In the genomic region with DNA sequence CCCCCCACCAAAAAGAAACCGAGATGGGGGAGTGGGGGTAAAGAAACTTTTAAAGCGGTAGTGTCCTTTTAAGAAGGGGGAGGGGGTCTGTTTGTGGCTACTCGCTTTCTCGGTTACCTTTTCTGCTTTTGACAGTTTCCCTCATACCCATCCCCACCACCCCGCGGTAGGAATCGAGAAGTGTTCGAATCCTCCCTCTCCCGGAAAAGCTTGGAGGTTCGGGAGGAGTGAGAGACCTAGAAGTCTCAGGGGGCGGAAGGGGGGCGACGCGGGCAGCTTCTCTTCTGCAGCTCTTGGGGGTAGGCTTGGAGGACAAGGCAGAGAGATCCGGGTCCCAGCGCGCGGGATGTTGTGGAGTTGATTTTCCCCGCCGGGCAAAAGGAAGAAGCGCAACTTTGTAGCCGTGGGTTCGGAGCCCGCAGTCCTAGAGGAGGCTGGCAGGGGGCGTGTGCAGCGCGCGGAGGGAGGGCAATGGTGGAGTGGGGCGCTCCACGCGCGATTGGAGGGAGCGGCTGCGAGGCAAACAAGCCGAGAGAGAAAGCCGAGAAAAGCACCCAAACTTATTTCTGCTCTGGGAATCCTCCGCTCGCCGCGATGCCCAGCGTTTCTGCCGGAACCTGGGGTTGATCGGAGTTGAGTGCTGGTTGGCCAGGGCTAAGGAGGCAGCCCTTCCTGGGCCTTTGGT, we compare ENCODE assay signal across 8 mouse cellular contexts. TPM values are rescaled to one million over a fixed set of nuclear protein-coding genes. Genes with fewer than 3 reads are reported as not detected.
DNase-seq lines count a peak whose midpoint lies in the region; ATAC-seq and TF ChIP-seq lines count a peak whose summit lies in the region.

No protein-coding gene starts in this region.

- peak overlapping the region; percentile 93; the same call in 1 of the 2 replicates for H3K27ac ChIP-seq in embryonic facial prominence, embryonic 10.5 days (replicated peaks)
- H3K27ac ChIP-seq in kidney, adult 2 months (ENCODE audit: insufficient read depth, low read depth, low read length) = no peak overlapping the region
- H3K27ac ChIP-seq in limb, embryonic 13.5 days = peak overlapping the region; percentile 91
- peak overlapping the region; percentile 91 for H3K27ac ChIP-seq in midbrain, postnatal 0 days (ENCODE audit: low read depth, low read length)

- intact Hi-C loops in heart, postnatal 25 days (cut with DNase I) = loop anchor here (5.0 to 10.0 kb wide), 2 partner anchors 63 to 640 kb away; no protein-coding TSS in a partner anchor

- no peak for TF ChIP-seq POLR2A in kidney, adult 2 months (IDR thresholded peaks at IDR 0.05; ENCODE audit: low read depth, low read length)

- peaks cover 26% of the 10 kb centered on the region for H3K27me3 ChIP-seq in embryonic facial prominence, embryonic 10.5 days (replicated peaks; ENCODE audit: low read depth, poor library complexity, severe bottlenecking)
- H3K27me3 ChIP-seq in kidney, adult 2 months (replicated peaks; ENCODE audit: control insufficient read depth, insufficient read depth, low read length) = no peaks in the 10 kb centered on the region
- H3K27me3 ChIP-seq in limb, embryonic 13.5 days = peaks cover 12% of the 10 kb centered on the region
- no peaks in the 10 kb centered on the region for H3K27me3 ChIP-seq in midbrain, postnatal 0 days (ENCODE audit: insufficient read depth, low read length)

- H3K4me1 ChIP-seq in embryonic facial prominence, embryonic 10.5 days = peaks cover 29% of the 10 kb centered on the region
- no peaks in the 10 kb centered on the region for H3K4me1 ChIP-seq in kidney, adult 2 months (ENCODE audit: control insufficient read depth, insufficient read depth, low read length)
- H3K4me1 ChIP-seq in limb, embryonic 13.5 days = peaks cover 23% of the 10 kb centered on the region
- H3K4me1 ChIP-seq in midbrain, postnatal 0 days (ENCODE audit: insufficient read depth, low read length) = no peaks in the 10 kb centered on the region

- no peaks in the 10 kb centered on the region for H3K9me3 ChIP-seq in embryonic facial prominence, embryonic 10.5 days
- H3K9me3 ChIP-seq in limb, embryonic 13.5 days = no peaks in the 10 kb centered on the region
- H3K9me3 ChIP-seq in midbrain, postnatal 0 days (ENCODE audit: low read length) = no peaks in the 10 kb centered on the region

- under 1% methylated on average over 43 of the region's 43 CpGs for WGBS in embryonic facial prominence, embryonic 10.5 days
- WGBS in kidney, adult 2 months = under 1% methylated on average over 42 of the region's 43 CpGs
- WGBS in limb, embryonic 13.5 days = under 1% methylated on average over 43 of the region's 43 CpGs
- WGBS in midbrain, postnatal 0 days = under 1% methylated on average over 42 of the region's 43 CpGs

- H3K4me3 ChIP-seq in embryonic facial prominence, embryonic 10.5 days = peak overlapping the region; percentile 89
- H3K4me3 ChIP-seq in kidney, adult 2 months (ENCODE audit: insufficient read depth, low read depth, low read length) = peak overlapping the region; percentile 84
- peak overlapping the region; percentile 80 for H3K4me3 ChIP-seq in limb, embryonic 13.5 days
- peak overlapping the region; percentile 75 for H3K4me3 ChIP-seq in midbrain, postnatal 0 days (ENCODE audit: low read depth, low read length)

- H3K4me2 ChIP-seq in limb, embryonic 13.5 days (replicated peaks) = peak overlapping the region; percentile 94
- peak overlapping the region; percentile 97 for H3K4me2 ChIP-seq in midbrain, postnatal 0 days (ENCODE audit: low read depth, low read length, poor library complexity, severe bottlenecking)

- H3K36me3 ChIP-seq in embryonic facial prominence, embryonic 10.5 days (replicated peaks) = no peaks in the 10 kb centered on the region
- H3K36me3 ChIP-seq in kidney, adult 2 months (ENCODE audit: control insufficient read depth, insufficient read depth, low read length) = no peaks in the 10 kb centered on the region
- H3K36me3 ChIP-seq in limb, embryonic 13.5 days = no peaks in the 10 kb centered on the region
- no peaks in the 10 kb centered on the region for H3K36me3 ChIP-seq in midbrain, postnatal 0 days (ENCODE audit: insufficient read depth, low read length)

- H3K9ac ChIP-seq in limb, embryonic 13.5 days = peak overlapping the region; percentile 85
- peak overlapping the region; percentile 69 for H3K9ac ChIP-seq in midbrain, postnatal 0 days (replicated peaks; ENCODE audit: low read length, poor library complexity, severe bottlenecking)

- no peak for ATAC-seq in limb, embryonic 13.5 days (ENCODE audit: low FRiP score, low read depth)
- ATAC-seq in midbrain, postnatal 0 days (ENCODE audit: low FRiP score) = no peak

- no peak for TF ChIP-seq CTCF in kidney, adult 2 months (conservative IDR thresholded peaks at IDR 0.05; ENCODE audit: insufficient read depth, insufficient read length, low read depth, low read length)
- TF ChIP-seq CTCF in midbrain, postnatal 0 days (IDR thresholded peaks at IDR 0.05) = peak; percentile 51

- DNase-seq in heart, adult 11 months = peak; percentile 91
- DNase-seq in heart, postnatal 25 days (ENCODE audit: low spot score) = no peak
- peak; percentile 62 for DNase-seq in embryonic facial prominence, embryonic 10.5 days (ENCODE audit: low spot score)
- DNase-seq in heart, adult 18-20 months = peak; percentile 22 to 57
- DNase-seq in kidney, adult 2 months = peak; percentile 27
- DNase-seq in midbrain, postnatal 0 days (ENCODE audit: low spot score) = peak; percentile 46
- DNase-seq in urinary bladder, adult 2 months (ENCODE audit: low spot score) = peak; percentile 25

RNA-seq across cellular contexts. Expression of a gene that starts 0.9 kb away (rescaled TPM):
- 10 to 100 TPM; 21.2 to 31.2 TPM for total RNA-seq in heart, postnatal 25 days (2021)
- 5.1 and 6.6 TPM in 2 replicates for polyA plus RNA-seq in embryonic facial prominence, embryonic 10.5 days (2016; fragmentation: Nextera tagmentation; extraction: Ambion mirVana)
- 10 to 100 TPM; 24.2 to 26.3 TPM for total RNA-seq in heart, adult 18-20 months (2021)
- polyA plus RNA-seq in kidney, adult 2 months (2012; rRNA removed) = 15.5 and 18.2 TPM in 2 replicates
- 9.6 and 9.8 TPM in 2 replicates for polyA plus RNA-seq in limb, embryonic 13.5 days (2015; fragmentation: Nextera tagmentation; extraction: Ambion mirVana)
- 28.2 and 30.1 TPM in 2 replicates for total RNA-seq in midbrain, postnatal 0 days (2014; rRNA removed)
- polyA plus RNA-seq in midbrain, postnatal 0 days (2015; fragmentation: Nextera tagmentation; extraction: Ambion mirVana) = 45.9 and 49.6 TPM in 2 replicates
- polyA plus RNA-seq in urinary bladder, adult 2 months (2012; rRNA removed) = 12.2 and 17.6 TPM in 2 replicates
